Comparison of ENCODE assay signal across 28 mouse cellular contexts in genomic region chr5:144505731-144506130, GRCm38 (mm10). TPM values are rescaled to one million over a fixed set of nuclear protein-coding genes. Genes with fewer than 3 reads are reported as not detected.
DNase-seq lines count a peak whose midpoint lies in the region; ATAC-seq and TF ChIP-seq lines count a peak whose summit lies in the region.
"Had no signal": no experiment of that assay in that cellular context is flagged by ENCODE, and none has a peak within 500 bp of the region (broad histone marks: within the 10 kb centered on the region; RNA-seq: fewer than 3 reads in every experiment).

No protein-coding gene starts in this region.

- no peaks in the 10 kb centered on the region for H3K4me1 ChIP-seq in kidney, postnatal 0 days (replicated peaks; ENCODE audit: insufficient read depth, low read length)
- H3K4me1 ChIP-seq in kidney, embryonic 15.5 days: no peaks in the 10 kb centered on the region
- no peaks in the 10 kb centered on the region for H3K4me1 ChIP-seq in midbrain, postnatal 0 days (ENCODE audit: insufficient read depth, low read length)
- no peaks in the 10 kb centered on the region; the same call in 1 of the 2 replicates for H3K4me1 ChIP-seq in midbrain, embryonic 16.5 days (ENCODE audit: control insufficient read depth, insufficient read depth, low read length)
- H3K4me1 ChIP-seq in MEL (ENCODE audit: control insufficient read depth in 1 of 2, insufficient read depth in 2 of 2, low read length in 2 of 2): no peaks in the 10 kb centered on the region
- peaks cover 6% of the 10 kb centered on the region for H3K4me1 ChIP-seq in small intestine, adult 2 months (ENCODE audit: control insufficient read depth, insufficient read depth, insufficient read length, low read length)
- H3K4me1 ChIP-seq: embryonic facial prominence, embryonic 12.5 days had no signal

- no peak overlapping the region for H3K9ac ChIP-seq in kidney, postnatal 0 days (ENCODE audit: low read depth, low read length)
- no peak overlapping the region for H3K9ac ChIP-seq in kidney, embryonic 15.5 days
- no peak overlapping the region for H3K9ac ChIP-seq in midbrain, postnatal 0 days (replicated peaks; ENCODE audit: low read length, poor library complexity, severe bottlenecking)
- no peak overlapping the region for H3K9ac ChIP-seq in midbrain, embryonic 16.5 days (ENCODE audit: low read depth, low read length)
- H3K9ac ChIP-seq in MEL (ENCODE audit: control insufficient read depth, low read depth, low read length, poor library complexity, severe bottlenecking): no peak overlapping the region
- H3K9ac ChIP-seq: embryonic facial prominence, embryonic 12.5 days; hindbrain, embryonic 12.5 days; neural tube, embryonic 12.5 days; stomach, embryonic 15.5 days had no signal

- no peaks in the 10 kb centered on the region for H3K36me3 ChIP-seq in kidney, postnatal 0 days (ENCODE audit: insufficient read depth, low read length)
- no peaks in the 10 kb centered on the region for H3K36me3 ChIP-seq in kidney, embryonic 15.5 days
- H3K36me3 ChIP-seq in midbrain, postnatal 0 days (ENCODE audit: insufficient read depth, low read length): no peaks in the 10 kb centered on the region
- no peaks in the 10 kb centered on the region for H3K36me3 ChIP-seq in midbrain, embryonic 16.5 days (ENCODE audit: control insufficient read depth, insufficient read depth, low read length)
- H3K36me3 ChIP-seq in MEL (ENCODE audit: control insufficient read depth in 1 of 2, insufficient read depth in 2 of 2, low read length in 2 of 2): no peaks in the 10 kb centered on the region
- H3K36me3 ChIP-seq in small intestine, adult 2 months (ENCODE audit: control insufficient read depth, insufficient read depth, low read length): no peaks in the 10 kb centered on the region
- H3K36me3 ChIP-seq: embryonic facial prominence, embryonic 12.5 days; hindbrain, embryonic 12.5 days; neural tube, embryonic 12.5 days; stomach, embryonic 15.5 days had no signal

- TF ChIP-seq EP300 in MEL (IDR thresholded peaks at IDR 0.05; ENCODE audit: low read depth in 1 of 2, low read length in 2 of 2): no peak

- no peak for ATAC-seq in kidney, postnatal 0 days (replicated peaks; ENCODE audit: low FRiP score, low read depth)
- no peak for ATAC-seq in kidney, embryonic 15.5 days (replicated peaks; ENCODE audit: low FRiP score)
- ATAC-seq in midbrain, postnatal 0 days (ENCODE audit: low FRiP score): no peak
- no peak for ATAC-seq in midbrain, embryonic 16.5 days
- ATAC-seq: forebrain, embryonic 14.5 days had no signal

- DNase-seq in kidney, postnatal 0 days (ENCODE audit: low spot score): no peak
- no peak for DNase-seq in midbrain, postnatal 0 days (ENCODE audit: low spot score)
- no peak for DNase-seq in MEL (ENCODE audit: low read depth, low spot score)
- no peak for DNase-seq in ovary, postnatal 14 days (ENCODE audit: low spot score)
- DNase-seq in thymus, postnatal 0 days (ENCODE audit: low spot score): no peak
- DNase-seq: adrenal gland, adult 8-10 months; cerebellum, adult 11 months; cerebellum, adult 9-11 months; embryo, embryonic 11 days; gastrocnemius, postnatal 14 days; heart, adult 18-20 months; heart, postnatal 36 days; kidney, adult 18-20 months; lung, adult 18-20 months; lung, postnatal 14 days; midbrain, embryonic 14.5 days; thymus, adult 2 months; thymus, postnatal 4 days had no signal

- TF ChIP-seq CTCF in kidney, postnatal 0 days (IDR thresholded peaks at IDR 0.05; ENCODE audit: low read depth): peak; percentile 17; the same call in 1 of the 2 replicates
- peak; percentile 24; the same call in 1 of the 2 replicates for TF ChIP-seq CTCF in midbrain, postnatal 0 days (IDR thresholded peaks at IDR 0.05)
- TF ChIP-seq CTCF in MEL (IDR thresholded peaks at IDR 0.05 in 2 of 3, conservative IDR thresholded peaks at IDR 0.05 in 1 of 3; ENCODE audit: control insufficient read depth in 1 of 3, insufficient read depth in 1 of 3, low read depth in 2 of 3, low read length in 3 of 3, poor library complexity in 1 of 3, severe bottlenecking in 1 of 3): peak in 2 of 3 experiments; percentile 23 to 25; a peak in 2 of 6 replicates
- TF ChIP-seq CTCF in small intestine, adult 2 months (IDR thresholded peaks at IDR 0.05; ENCODE audit: extremely low read depth, insufficient read length, insufficient replicate concordance, low read depth, low read length): peak; percentile 19; the same call in 1 of the 2 replicates

- no peaks in the 10 kb centered on the region for H3K27me3 ChIP-seq in kidney, postnatal 0 days (ENCODE audit: insufficient read depth, low read length)
- H3K27me3 ChIP-seq in kidney, embryonic 15.5 days: peaks cover 9% of the 10 kb centered on the region; the same call in 1 of the 2 replicates
- H3K27me3 ChIP-seq in midbrain, postnatal 0 days (ENCODE audit: insufficient read depth, low read length): no peaks in the 10 kb centered on the region
- no peaks in the 10 kb centered on the region for H3K27me3 ChIP-seq in midbrain, embryonic 16.5 days (ENCODE audit: control insufficient read depth, insufficient read depth, low read depth, low read length)
- H3K27me3 ChIP-seq in MEL (ENCODE audit: control insufficient read depth in 1 of 2, insufficient read depth in 2 of 2, low read length in 2 of 2): no peaks in the 10 kb centered on the region
- H3K27me3 ChIP-seq in small intestine, adult 2 months (ENCODE audit: control insufficient read depth, insufficient read depth, low read length): no peaks in the 10 kb centered on the region
- H3K27me3 ChIP-seq: neural tube, embryonic 12.5 days; stomach, embryonic 15.5 days had no signal

- WGBS in kidney, postnatal 0 days: 91% methylated on average over 2 of the region's 2 CpGs
- 95% methylated on average over 2 of the region's 2 CpGs for WGBS in kidney, embryonic 15.5 days
- WGBS in midbrain, postnatal 0 days: 97% methylated on average over 2 of the region's 2 CpGs
- 91% methylated on average over 2 of the region's 2 CpGs for WGBS in midbrain, embryonic 16.5 days
- WGBS in small intestine, adult 2 months: 96% methylated on average over 2 of the region's 2 CpGs

- no peak overlapping the region for H3K4me3 ChIP-seq in kidney, postnatal 0 days (replicated peaks; ENCODE audit: low read depth, low read length)
- no peak overlapping the region for H3K4me3 ChIP-seq in kidney, embryonic 15.5 days (replicated peaks)
- no peak overlapping the region for H3K4me3 ChIP-seq in midbrain, postnatal 0 days (ENCODE audit: low read depth, low read length)
- H3K4me3 ChIP-seq in midbrain, embryonic 16.5 days (ENCODE audit: low read depth, low read length): no peak overlapping the region
- H3K4me3 ChIP-seq in MEL (ENCODE audit: control insufficient read depth in 1 of 2, insufficient read depth in 1 of 2, low read depth in 2 of 2, low read length in 2 of 2): no peak overlapping the region
- H3K4me3 ChIP-seq in small intestine, adult 2 months (ENCODE audit: low read depth, low read length): no peak overlapping the region
- H3K4me3 ChIP-seq: embryonic facial prominence, embryonic 12.5 days; hindbrain, embryonic 12.5 days; neural tube, embryonic 12.5 days; stomach, embryonic 15.5 days had no signal

- H3K79me2 ChIP-seq in MEL (ENCODE audit: control insufficient read depth, insufficient read depth, low read length, poor library complexity): no peaks in the 10 kb centered on the region

- TF ChIP-seq POLR2A in MEL (IDR thresholded peaks at IDR 0.05; ENCODE audit: control insufficient read depth in 1 of 2, insufficient read depth in 1 of 2, low read depth in 1 of 2, low read length in 2 of 2, poor library complexity in 1 of 2): no peak
- no peak for TF ChIP-seq POLR2A in small intestine, adult 2 months (IDR thresholded peaks at IDR 0.05; ENCODE audit: low read depth, low read length)

- no peak for TF ChIP-seq RAD21 in MEL (IDR thresholded peaks at IDR 0.05; ENCODE audit: low read depth, low read length)

- no peak overlapping the region for H3K27ac ChIP-seq in kidney, postnatal 0 days
- H3K27ac ChIP-seq in kidney, embryonic 15.5 days: no peak overlapping the region
- no peak overlapping the region for H3K27ac ChIP-seq in midbrain, postnatal 0 days (ENCODE audit: low read depth, low read length)
- no peak overlapping the region for H3K27ac ChIP-seq in midbrain, embryonic 16.5 days (ENCODE audit: low read length)
- no peak overlapping the region for H3K27ac ChIP-seq in MEL (ENCODE audit: control insufficient read depth, low read depth, low read length)
- no peak overlapping the region for H3K27ac ChIP-seq in small intestine, adult 2 months (ENCODE audit: insufficient read depth, low read depth, low read length)
- H3K27ac ChIP-seq: embryonic facial prominence, embryonic 12.5 days; hindbrain, embryonic 12.5 days; neural tube, embryonic 12.5 days; stomach, embryonic 15.5 days had no signal

- H3K4me2 ChIP-seq in kidney, postnatal 0 days (ENCODE audit: low read length): no peak overlapping the region
- H3K4me2 ChIP-seq in kidney, embryonic 15.5 days: no peak overlapping the region
- H3K4me2 ChIP-seq in midbrain, postnatal 0 days (ENCODE audit: low read depth, low read length, poor library complexity, severe bottlenecking): no peak overlapping the region
- no peak overlapping the region for H3K4me2 ChIP-seq in midbrain, embryonic 16.5 days (ENCODE audit: low read length)
- H3K4me2 ChIP-seq: embryonic facial prominence, embryonic 12.5 days; heart, embryonic 11.5 days; hindbrain, embryonic 12.5 days; neural tube, embryonic 12.5 days; stomach, embryonic 15.5 days had no signal

- no peaks in the 10 kb centered on the region for H3K9me3 ChIP-seq in kidney, postnatal 0 days (replicated peaks; ENCODE audit: low read length)
- 0 out of 2 replicates have a peak, but pooled peaks cover 2% of the 10 kb centered on the region for H3K9me3 ChIP-seq in kidney, embryonic 15.5 days (replicated peaks)
- H3K9me3 ChIP-seq in midbrain, postnatal 0 days (ENCODE audit: low read length): no peaks in the 10 kb centered on the region
- no peaks in the 10 kb centered on the region for H3K9me3 ChIP-seq in midbrain, embryonic 16.5 days (replicated peaks; ENCODE audit: control insufficient read depth, low read length, poor library complexity, severe bottlenecking)
- H3K9me3 ChIP-seq in MEL (replicated peaks; ENCODE audit: insufficient read depth, low read length): no peaks in the 10 kb centered on the region
- H3K9me3 ChIP-seq: embryonic facial prominence, embryonic 12.5 days; neural tube, embryonic 12.5 days; stomach, embryonic 15.5 days had no signal

RNA-seq across cellular contexts. Expression of gene Nptx2, which starts 40.0 kb away (rescaled TPM):
- 0.96 and 1.2 TPM in 2 replicates for polyA plus RNA-seq in kidney, postnatal 0 days (2015; fragmentation: Nextera tagmentation; extraction: Ambion mirVana)
- polyA plus RNA-seq in kidney, embryonic 15.5 days (2015; fragmentation: Nextera tagmentation; extraction: Ambion mirVana): 1.1 TPM in 2 replicates
- total RNA-seq in midbrain, postnatal 0 days (2014; rRNA removed): 45.0 and 45.8 TPM in 2 replicates
- polyA plus RNA-seq in midbrain, postnatal 0 days (2015; fragmentation: Nextera tagmentation; extraction: Ambion mirVana): 14.0 and 14.2 TPM in 2 replicates
- polyA plus RNA-seq in midbrain, embryonic 16.5 days (2015; fragmentation: Nextera tagmentation; extraction: Ambion mirVana): 6.8 TPM in 2 replicates
- not detected in 2 replicates for total RNA-seq in MEL (2012; rRNA removed)
- polyA plus RNA-seq in MEL (2012; ENCODE audit: insufficient read depth in 1 of 2, insufficient read length in 2 of 2, low read depth in 1 of 2, low replicate concordance in 2 of 2, missing spikeins in 1 of 2): not detected
- 3.2 and 5.3 TPM in 2 replicates for polyA plus RNA-seq in small intestine, adult 2 months (2012; rRNA removed)
- 0.81 and 0.94 TPM in 2 replicates for polyA plus RNA-seq in thymus, postnatal 0 days (2015; fragmentation: Nextera tagmentation; extraction: Ambion mirVana)
- polyA plus RNA-seq: liver, adult 2 months had no signal
